Mouse (Mus musculus) gonadal fat pad, adult 2 months (tissue): ENCODE data around the gene Olfr57. TPM values are rescaled to one million over a fixed set of nuclear protein-coding genes. Genes with fewer than 3 reads are reported as not detected.
"Not testable (repeated sequence)": the region's sequence is repeated elsewhere in the genome, so short reads cannot be mapped to it uniquely, and the experiment has no call there.

ENCODE experiments used
- DNase-seq: peaks from one replicate; pipeline ENCODE4 v3.0.0-alpha.2; 2012; ENCODE audit warnings: low read depth
- polyA plus RNA-seq: library from polyadenylated mRNA; depleted of rRNA; stranded (reverse); fragments of >200 nt; gene quantifications from 2 replicates; pipeline ENCODE4 v1.2.3, GENCODE M21; 2012; rRNA removed

Olfr57 gene
- not detected in 2 replicates for polyA plus RNA-seq

DNA sequence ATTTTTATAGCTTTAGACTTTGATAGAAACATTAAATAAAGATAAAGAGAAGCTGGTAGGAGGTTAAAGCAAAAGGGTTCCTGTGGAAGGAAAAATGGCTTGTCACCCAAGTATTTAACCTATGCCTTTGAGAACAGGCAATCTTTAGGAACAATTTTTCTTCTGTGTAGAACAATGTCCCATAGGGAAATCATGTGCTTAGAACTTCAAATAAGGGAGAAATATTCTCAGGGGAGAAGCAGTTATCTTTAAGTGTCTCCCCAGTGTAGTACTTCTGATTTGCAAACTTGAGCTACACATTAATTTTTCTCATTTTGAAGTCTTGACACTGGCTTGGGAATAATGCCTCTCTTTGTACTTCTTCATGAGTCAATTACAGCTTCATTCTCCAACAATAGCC lies at the start of gene Olfr57:
Olfr57 (plus strand) TSS at position 301 of the 400 bp plus-strand sequence.
- no peak for DNase-seq

DNA sequence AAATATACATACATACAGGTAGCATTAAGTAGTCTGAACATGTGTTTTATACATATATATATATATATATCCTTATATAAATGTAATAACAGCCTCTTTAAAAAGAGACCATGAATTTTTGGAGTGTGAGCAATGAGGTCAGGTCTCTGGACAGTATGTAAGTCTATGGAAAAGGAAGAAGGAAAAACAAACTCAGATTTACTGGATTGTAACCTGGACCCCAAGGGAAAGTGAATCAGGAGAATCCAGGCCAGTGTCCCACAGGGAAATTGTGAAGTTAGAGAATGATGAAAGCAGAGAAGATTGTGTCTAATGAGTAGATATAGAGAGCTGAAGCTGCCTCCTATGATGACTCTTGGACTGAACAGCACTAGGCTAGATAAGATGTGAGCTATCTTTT lies 47.8 kb upstream of the Olfr57 start, which contains the start of gene Olfr1352:
Olfr1352 (plus strand) TSS at position 301 of the 400 bp plus-strand sequence.
- DNase-seq, result no peak

DNA sequence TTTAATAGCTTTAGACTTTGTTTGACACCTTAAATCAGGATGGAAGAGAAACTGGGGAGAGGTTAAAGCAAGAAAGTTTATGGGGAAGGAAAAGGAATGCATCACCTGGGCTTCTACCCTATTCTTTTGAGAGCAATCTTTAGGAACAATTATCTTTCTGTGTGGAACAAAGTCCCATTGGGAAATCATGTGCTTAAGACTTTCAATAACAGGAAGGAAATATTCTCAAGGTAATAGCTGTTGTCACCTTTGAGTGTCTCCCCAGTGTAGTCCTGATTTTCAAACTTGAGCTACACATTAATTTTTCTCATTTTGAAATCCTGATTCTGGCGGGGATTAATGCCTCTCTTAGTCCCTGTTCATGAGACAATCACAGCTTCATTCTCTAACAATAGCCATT lies 16.4 kb upstream of the Olfr57 start, which contains the start of gene Olfr1351:
Olfr1351 (plus strand) TSS at position 301 of the 400 bp plus-strand sequence.
- DNase-seq, result no peak

DNA sequence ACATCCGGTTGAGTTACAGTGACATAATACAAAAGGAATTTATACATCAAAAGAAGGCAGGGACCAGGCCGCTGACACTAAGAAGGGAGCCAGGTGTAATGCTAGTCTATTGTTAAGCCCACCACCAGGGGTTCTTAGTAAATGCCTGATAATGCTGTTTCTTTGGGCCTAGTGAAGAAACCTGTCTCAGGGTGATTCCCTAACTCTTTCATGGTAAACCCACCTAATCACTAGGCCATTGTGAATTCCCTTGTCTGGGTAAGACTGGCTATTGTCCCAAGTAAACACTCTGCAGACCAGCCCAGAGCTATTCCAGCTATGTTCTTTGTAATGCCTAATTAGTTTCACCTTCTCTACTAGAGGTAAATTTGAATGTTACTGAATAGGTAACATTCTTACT lies 13.9 kb downstream of the Olfr57 start:
- DNase-seq, result not testable (repeated sequence)

DNA sequence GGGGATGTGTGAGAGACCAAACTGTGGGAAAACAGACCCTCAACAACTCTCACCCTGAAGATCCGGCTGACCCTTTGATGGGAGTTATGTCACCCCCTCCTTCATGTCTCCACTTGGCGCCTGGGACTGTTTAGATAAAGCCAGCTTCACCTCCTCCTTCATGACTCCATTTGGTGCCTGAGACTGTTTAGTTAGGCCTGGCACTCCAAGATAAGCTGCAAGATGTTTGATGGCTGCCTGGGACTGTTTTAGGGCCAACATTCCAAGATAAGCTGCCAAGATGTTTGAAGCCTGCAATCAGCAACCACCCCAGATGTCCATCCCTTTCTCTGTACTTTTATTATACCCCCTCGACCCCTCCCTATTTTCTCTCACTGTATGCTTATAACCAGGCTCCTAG lies 28.8 kb downstream of the Olfr57 start:
- not testable (repeated sequence) for DNase-seq

Other genes starting within 250 kb of the Olfr57 start
- gene Slc1a6, start 248.2 kb upstream of the Olfr57 start, polyA plus RNA-seq, result 0.27 and 0.38 TPM in 2 replicates
- not detected in 2 replicates for gene Olfr1356, start 176.6 kb upstream of the Olfr57 start, polyA plus RNA-seq
- not detected in 2 replicates for gene Olfr1355, start 153.2 kb upstream of the Olfr57 start, polyA plus RNA-seq
- gene Olfr1354, start 115.6 kb upstream of the Olfr57 start, polyA plus RNA-seq, result not detected in 2 replicates
- not detected in 2 replicates for gene Olfr8, start 78.1 kb upstream of the Olfr57 start, polyA plus RNA-seq
- gene Olfr1353, start 65.4 kb upstream of the Olfr57 start, polyA plus RNA-seq, result not detected in 2 replicates
- gene Olfr1352, start 47.7 kb upstream of the Olfr57 start, polyA plus RNA-seq, result not detected in 2 replicates
- gene Olfr1351, start 16.3 kb upstream of the Olfr57 start, polyA plus RNA-seq, result not detected in 2 replicates
- gene 2610008E11Rik, start 68.9 kb downstream of the Olfr57 start, polyA plus RNA-seq, result 2.2 and 2.5 TPM in 2 replicates
- gene Vmn2r80, start 120.0 kb downstream of the Olfr57 start, polyA plus RNA-seq, result not detected in 2 replicates
- gene Vmn2r81, start 219.0 kb downstream of the Olfr57 start, polyA plus RNA-seq, result not detected in 2 replicates